Mouse (Mus musculus) liver, embryonic 14.5 days (tissue): ENCODE data around the gene Myom3.
A peak's percentile ranks its signal among the peaks of the same experiment; 100 is the strongest.

Experiments
- CTCF ChIP-seq: IDR thresholded peaks from 2 replicates; pipeline ENCODE4 v1.5.1; 2016; ENCODE audit warnings: antibody characterized with exemption, low read depth, control low read depth
- EP300 ChIP-seq: IDR thresholded peaks from 2 replicates; pipeline ENCODE4 v1.6.1; 2016; ENCODE audit warnings: antibody characterized with exemption, low read depth

DNA sequence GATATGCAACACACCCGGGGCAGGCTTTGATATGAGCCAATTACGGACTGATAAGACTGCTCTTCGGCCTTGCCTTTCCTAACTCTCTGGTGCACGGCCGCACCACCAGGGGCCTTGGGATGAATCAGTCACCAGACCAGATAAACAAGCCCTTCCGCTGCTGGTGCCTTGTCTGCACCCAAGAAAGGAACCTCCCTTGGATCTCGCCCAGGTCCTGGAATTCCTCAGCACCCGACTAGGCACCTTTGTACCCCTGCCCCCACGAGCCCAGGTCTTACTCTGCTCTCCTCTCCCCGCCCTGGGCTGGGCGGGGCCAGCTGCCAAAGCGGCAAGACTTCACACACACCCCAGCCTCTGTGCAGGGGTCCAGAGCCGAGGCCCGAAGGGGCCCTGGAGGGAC is 31.7 kb upstream of the Myom3 start, which contains the start of gene Il22ra1:
- peak; percentile 24; the same call in 1 of the 2 replicates for TF ChIP-seq CTCF
- TF ChIP-seq EP300: no peak
